Mouse (Mus musculus) ES-Bruce4 (cell line): ENCODE data around the gene Ahdc1. TPM values are rescaled to one million over a fixed set of nuclear protein-coding genes. Genes with fewer than 3 reads are reported as not detected.

Experiments
- H3K27ac ChIP-seq: 2 replicates; pipeline ENCODE4 v1.5.1; 2012; ENCODE audit warnings: low read length, inconsistent platforms; ENCODE audit not compliant: insufficient read depth
- H3K27me3 ChIP-seq: 2 replicates; pipeline ENCODE4 v1.6.1; 2012; ENCODE audit warnings: mild to moderate bottlenecking, low read length, inconsistent platforms; ENCODE audit not compliant: control insufficient read depth, poor library complexity, insufficient read depth, severe bottlenecking
- H3K36me3 ChIP-seq: 2 replicates; pipeline ENCODE4 v1.6.1; 2012; ENCODE audit warnings: inconsistent platforms, mild to moderate bottlenecking, low read length, moderate library complexity; ENCODE audit not compliant: control insufficient read depth, poor library complexity, insufficient read depth, severe bottlenecking
- H3K4me1 ChIP-seq: one replicate; pipeline ENCODE4 v1.8.1; 2011; ENCODE audit warnings: low read length; ENCODE audit not compliant: control insufficient read depth, insufficient read depth
- H3K4me3 ChIP-seq: 2 replicates; pipeline ENCODE4 v1.5.1; 2011; ENCODE audit warnings: low read depth, mild to moderate bottlenecking, low read length
- H3K9ac ChIP-seq: 2 replicates; pipeline ENCODE4 v1.6.1; 2012; ENCODE audit warnings: low read depth, mild to moderate bottlenecking, inconsistent platforms; ENCODE audit not compliant: poor library complexity, severe bottlenecking
- H3K9me3 ChIP-seq: replicated peaks from 2 replicates; pipeline ENCODE4 v1.6.1; 2012; ENCODE audit warnings: mild to moderate bottlenecking, low read length, inconsistent platforms; ENCODE audit not compliant: control insufficient read depth, poor library complexity, insufficient read depth, severe bottlenecking
- CTCF ChIP-seq: IDR thresholded peaks from one replicate; pipeline ENCODE4 v1.8.1; 2011; ENCODE audit warnings: low read depth, low read length
- EP300 ChIP-seq: IDR thresholded peaks from 2 replicates; pipeline ENCODE4 v1.6.1; 2011; ENCODE audit warnings: low read depth, low read length; ENCODE audit not compliant: insufficient read depth
- POLR2A ChIP-seq: IDR thresholded peaks from one replicate; pipeline ENCODE4 v1.8.1; 2011; ENCODE audit warnings: low read length; ENCODE audit not compliant: insufficient read depth
- polyA plus RNA-seq: library from polyadenylated mRNA; stranded (reverse); fragments of >200 nt; gene quantifications from 2 replicates; pipeline ENCODE4 v1.2.4, GENCODE M21; 2011; ENCODE audit warnings: low read depth; ENCODE audit not compliant: missing spikeins, insufficient read depth, insufficient read length

The Ahdc1 gene
- polyA plus RNA-seq, 1 experiment: 88.2 TPM

- Histone ChIP-seq H3K9me3 (no peaks in the 10 kb centered on the region), H3K9ac (no peak overlapping the region), H3K4me3 (no peak overlapping the region), H3K4me1 (peaks cover 4% of the 10 kb centered on the region), H3K27me3 (no peaks in the 10 kb centered on the region), H3K36me3 (no peaks in the 10 kb centered on the region), H3K27ac (0 out of 2 replicates have a peak overlapping the region, but pooled peaks have one; percentile 21)
- TF ChIP-seq POLR2A (no peak), CTCF (no peak), EP300 (no peak)
These were observed 95.6 kb downstream of the Ahdc1 start for GRCm38 (mm10) chr4:133106691-133107090.

- Histone ChIP-seq H3K4me1 (peaks cover 4% of the 10 kb centered on the region), H3K27ac (peak overlapping the region; percentile 80), H3K27me3 (no peaks in the 10 kb centered on the region), H3K4me3 (no peak overlapping the region), H3K36me3 (no peaks in the 10 kb centered on the region), H3K9ac (peak overlapping the region; percentile 43), H3K9me3 (no peaks in the 10 kb centered on the region)
- TF ChIP-seq EP300 (peak; percentile 82; the same call in 1 of the 2 replicates), CTCF (no peak)
These were observed 96.8 kb downstream of the Ahdc1 start for GRCm38 (mm10) chr4:133107788-133108281.

- Histone ChIP-seq H3K9ac (peak overlapping the region; percentile 43), H3K4me1 (peaks cover 4% of the 10 kb centered on the region), H3K27ac (peak overlapping the region; percentile 80), H3K9me3 (no peaks in the 10 kb centered on the region), H3K36me3 (no peaks in the 10 kb centered on the region), H3K27me3 (no peaks in the 10 kb centered on the region), H3K4me3 (no peak overlapping the region)
- no peak for TF ChIP-seq CTCF
- TF ChIP-seq POLR2A: no peak
- no peak for TF ChIP-seq EP300
These were observed 97.6 kb downstream of the Ahdc1 start for GRCm38 (mm10) chr4:133108481-133109334.

- H3K4me3 ChIP-seq: no peak overlapping the region
- H3K27ac ChIP-seq: peak overlapping the region; percentile 80
- no peak for TF ChIP-seq CTCF
- no peak for TF ChIP-seq EP300
- TF ChIP-seq POLR2A: no peak
- H3K27me3 ChIP-seq: no peaks in the 10 kb centered on the region
- no peaks in the 10 kb centered on the region for H3K9me3 ChIP-seq
- peak overlapping the region; percentile 43 for H3K9ac ChIP-seq
- no peaks in the 10 kb centered on the region for H3K36me3 ChIP-seq
- peaks cover 7% of the 10 kb centered on the region for H3K4me1 ChIP-seq
These were observed 98.3 kb downstream of the Ahdc1 start for GRCm38 (mm10) chr4:133109335-133109801.

- H3K27ac ChIP-seq: peak overlapping the region; percentile 43
- H3K4me1 ChIP-seq: peaks cover 16% of the 10 kb centered on the region
- H3K9me3 ChIP-seq: no peaks in the 10 kb centered on the region
- H3K9ac ChIP-seq: 0 out of 2 replicates have a peak overlapping the region, but pooled peaks have one; percentile 17
- TF ChIP-seq EP300: no peak
- no peak for TF ChIP-seq CTCF
- no peak for TF ChIP-seq POLR2A
- no peak overlapping the region for H3K4me3 ChIP-seq
- H3K27me3 ChIP-seq: no peaks in the 10 kb centered on the region
- no peaks in the 10 kb centered on the region for H3K36me3 ChIP-seq
These were observed 101.2 kb downstream of the Ahdc1 start for GRCm38 (mm10) chr4:133112175-133112838.
